Mouse (Mus musculus) liver, embryonic 11.5 days (tissue): ENCODE measurements around the gene Rer1. TPM values are rescaled to one million over a fixed set of nuclear protein-coding genes. Genes with fewer than 3 reads are reported as not detected.

ENCODE experiments used
- ATAC-seq: fragments of 200-750 bp; cut with Nextera tagmentation; replicated peaks from 2 replicates; pipeline ENCODE4 v1.8.0; 2017; ENCODE audit warnings: moderate number of reproducible peaks, mild to moderate bottlenecking, moderate TSS enrichment, moderate library complexity; ENCODE audit not compliant: low FRiP score
- DNase-seq: peaks from one replicate; pipeline ENCODE4 v3.0.0-alpha.2; 2017; ENCODE audit warnings: low spot score
- H3K27ac ChIP-seq: fragments of 300-500 bp; sonication (generic); 2 replicates; pipeline ENCODE4 v1.5.1; 2014; ENCODE audit warnings: mild to moderate bottlenecking, low read depth, low read length, control low read depth
- H3K27me3 ChIP-seq: fragments of 300-500 bp; sonication (generic); replicated peaks from 2 replicates; pipeline ENCODE4 v1.6.1; 2014; ENCODE audit warnings: low read length, mixed read lengths; ENCODE audit not compliant: control insufficient read depth, insufficient read depth
- H3K36me3 ChIP-seq: fragments of 300-500 bp; sonication (generic); 2 replicates; pipeline ENCODE4 v1.6.1; 2014; ENCODE audit warnings: mild to moderate bottlenecking, low read length, moderate library complexity, mixed read lengths; ENCODE audit not compliant: control insufficient read depth, insufficient read depth
- H3K4me1 ChIP-seq: fragments of 300-500 bp; sonication (generic); replicated peaks from 2 replicates; pipeline ENCODE4 v1.6.1; 2014; ENCODE audit warnings: low read length, mixed read lengths; ENCODE audit not compliant: control insufficient read depth, insufficient read depth
- H3K4me2 ChIP-seq: fragments of 300-500 bp; sonication (generic); 2 replicates; pipeline ENCODE4 v1.6.1; 2014; ENCODE audit warnings: mild to moderate bottlenecking, control low read depth, moderate library complexity
- H3K4me3 ChIP-seq: fragments of 300-500 bp; sonication (generic); 2 replicates; pipeline ENCODE4 v1.5.1; 2014; ENCODE audit warnings: low read depth, low read length, control low read depth
- H3K9ac ChIP-seq: fragments of 300-500 bp; sonication (generic); 2 replicates; pipeline ENCODE4 v1.6.1; 2014; ENCODE audit warnings: low read depth, low read length, control low read depth
- H3K9me3 ChIP-seq: fragments of 300-500 bp; sonication (generic); 2 replicates; pipeline ENCODE4 v1.6.1; 2016; ENCODE audit warnings: low read length, inconsistent platforms, mixed read lengths; ENCODE audit not compliant: control insufficient read depth
- WGBS: fragments of 180-500 bp; shearing (Covaris S2); extraction: QIAGEN DNeasy Blood & Tissue Kit; methylation state at CpG from one replicate; pipeline ENCODE4 v1.1.7; 2014; 5-methylcytosine and 5-hydroxymethylcytosine counted together
- polyA plus RNA-seq: library from polyadenylated mRNA; unstranded; fragments of >200 nt; fragmentation: Nextera tagmentation; extraction: Ambion mirVana; gene quantifications from 2 replicates; pipeline ENCODE4 v1.2.1, GENCODE M21; 2014

Gene Rer1
- polyA plus RNA-seq, 1 experiment from 2014 or later = 168 TPM

DNA sequence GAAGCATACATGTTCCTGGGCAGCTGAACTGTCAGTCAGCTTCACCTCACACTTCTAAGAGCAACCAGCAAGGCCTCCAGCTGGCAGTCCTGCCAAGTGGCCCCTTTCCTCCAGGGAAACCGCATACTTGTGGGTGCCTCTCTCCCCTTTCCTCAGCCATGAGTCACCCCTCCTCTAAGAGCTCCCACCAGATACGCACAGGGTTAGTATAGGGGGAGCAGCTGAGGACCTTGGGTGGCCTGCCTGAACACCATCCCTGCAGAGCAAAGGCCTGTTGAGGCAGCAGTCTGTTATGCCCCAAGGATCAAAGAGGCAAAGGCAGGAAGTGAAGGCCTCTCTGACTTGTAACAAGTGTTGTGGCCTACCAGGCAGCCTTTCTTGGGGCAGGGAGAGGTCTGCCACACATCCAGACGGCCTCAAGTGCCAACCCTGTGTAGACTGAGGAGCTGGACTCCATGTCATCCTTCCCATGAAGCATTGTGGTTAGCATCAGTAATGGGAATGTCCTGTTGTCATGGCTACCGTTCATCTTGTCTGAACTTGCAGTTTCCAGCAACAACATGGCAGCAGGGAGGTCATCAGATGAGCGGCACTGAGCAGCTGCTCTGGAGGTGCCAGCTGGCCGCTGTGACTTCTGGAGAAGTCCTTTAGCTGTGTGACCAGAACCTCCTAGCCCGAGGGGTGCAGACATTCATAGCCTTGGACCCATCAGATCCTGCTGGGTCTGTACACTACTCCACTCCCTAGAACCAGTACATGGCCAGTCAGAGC, 40.6 kb upstream of the Rer1 start:
- H3K36me3 ChIP-seq = no peaks in the 10 kb centered on the region
- no peak overlapping the region for H3K4me3 ChIP-seq
- H3K4me2 ChIP-seq = no peak overlapping the region
- no peak overlapping the region for H3K27ac ChIP-seq
- no peak overlapping the region for H3K9ac ChIP-seq
- ATAC-seq = no peak
- no peak for DNase-seq
- 75% methylated on average over 7 of the region's 7 CpGs for WGBS
- H3K4me1 ChIP-seq = peaks cover 25% of the 10 kb centered on the region
- no peaks in the 10 kb centered on the region for H3K9me3 ChIP-seq
- H3K27me3 ChIP-seq = no peaks in the 10 kb centered on the region

DNA sequence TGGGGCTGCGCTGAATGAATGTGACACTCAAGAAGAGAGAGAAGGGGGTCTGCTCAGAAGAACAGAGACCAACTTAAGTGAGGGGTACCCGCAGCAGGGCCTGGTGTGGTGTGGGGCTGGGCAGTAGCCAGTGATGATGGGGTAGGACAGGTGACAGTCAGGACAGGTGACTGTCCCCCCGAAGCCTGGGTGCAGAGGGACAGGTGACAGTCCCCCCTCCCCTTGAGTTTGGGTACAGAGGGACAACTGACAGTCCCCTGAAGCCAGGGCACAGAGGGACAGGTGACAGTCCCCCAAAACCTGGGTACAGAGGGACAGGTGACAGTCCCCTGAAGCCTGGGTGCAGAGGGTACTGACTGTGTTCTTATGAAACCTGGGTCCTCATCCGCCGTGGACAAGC, 40.0 kb upstream of the Rer1 start:
- H3K27me3 ChIP-seq = no peaks in the 10 kb centered on the region
- WGBS = 82% methylated on average over 5 of the region's 5 CpGs
- peaks cover 30% of the 10 kb centered on the region for H3K4me1 ChIP-seq
- no peaks in the 10 kb centered on the region for H3K9me3 ChIP-seq
- DNase-seq = no peak
- no peak overlapping the region for H3K4me3 ChIP-seq
- H3K27ac ChIP-seq = no peak overlapping the region
- no peak for ATAC-seq
- H3K4me2 ChIP-seq = no peak overlapping the region
- H3K36me3 ChIP-seq = no peaks in the 10 kb centered on the region
- H3K9ac ChIP-seq = no peak overlapping the region

DNA sequence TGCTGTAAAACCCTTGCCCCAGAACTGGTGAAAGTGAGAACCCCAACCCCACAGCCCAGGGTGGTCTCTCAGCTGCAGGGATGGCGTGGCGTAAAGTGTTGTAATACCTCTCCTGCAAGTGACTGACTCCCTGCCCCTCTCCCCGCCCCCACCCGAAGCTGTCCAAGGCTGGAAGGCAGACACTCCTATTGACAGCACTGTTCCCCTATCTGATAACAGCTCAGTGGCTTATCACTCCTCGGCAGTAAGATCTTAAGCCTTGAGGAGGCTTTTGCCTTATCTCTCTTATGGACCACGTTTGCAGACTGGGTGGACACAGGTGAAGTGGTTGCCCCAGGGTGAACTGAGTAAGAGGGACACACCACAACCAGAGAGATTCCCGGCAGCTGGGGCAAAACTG, 39.1 kb upstream of the Rer1 start:
- no peaks in the 10 kb centered on the region for H3K9me3 ChIP-seq
- no peaks in the 10 kb centered on the region for H3K36me3 ChIP-seq
- H3K9ac ChIP-seq = no peak overlapping the region
- no peak for DNase-seq
- H3K4me3 ChIP-seq = no peak overlapping the region
- WGBS = 22% methylated on average over 7 of the region's 7 CpGs
- no peaks in the 10 kb centered on the region for H3K27me3 ChIP-seq
- ATAC-seq = peak; percentile 53
- H3K27ac ChIP-seq = no peak overlapping the region
- no peak overlapping the region for H3K4me2 ChIP-seq
- H3K4me1 ChIP-seq = peaks cover 38% of the 10 kb centered on the region

DNA sequence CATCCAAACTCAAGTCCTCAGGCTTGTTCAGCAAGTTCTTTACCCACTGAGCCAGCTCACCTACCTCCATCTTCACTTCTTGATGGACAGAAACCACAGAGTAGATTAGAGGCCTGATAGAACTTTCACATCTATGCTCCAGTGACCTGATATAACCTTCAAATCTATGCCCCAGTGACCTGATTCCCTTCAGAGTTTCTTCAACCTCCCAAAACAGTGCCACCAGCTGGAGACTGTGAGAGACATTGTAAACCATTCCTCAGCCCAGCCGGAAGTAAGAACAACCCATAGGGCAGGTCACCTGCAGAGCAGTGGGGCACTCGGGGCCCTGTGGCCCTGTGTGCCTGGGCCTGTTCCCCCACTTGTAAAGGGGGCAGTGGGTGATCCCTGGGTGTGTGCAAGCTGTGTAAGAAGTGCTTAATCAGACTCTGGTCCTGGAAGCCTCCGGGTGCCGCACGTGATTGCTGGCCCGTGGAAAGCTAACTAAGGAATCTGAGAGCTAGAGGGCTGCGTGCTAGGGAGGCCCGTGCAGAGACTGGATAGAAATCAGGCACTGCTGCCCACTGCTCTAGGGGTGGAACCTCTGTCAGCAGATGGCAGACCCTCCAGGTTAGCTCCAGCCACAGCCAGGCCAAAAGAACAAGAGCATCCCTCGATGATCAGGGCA, 37.8 kb upstream of the Rer1 start:
- H3K36me3 ChIP-seq = no peaks in the 10 kb centered on the region
- no peak overlapping the region for H3K9ac ChIP-seq
- no peak overlapping the region for H3K27ac ChIP-seq
- DNase-seq = no peak
- 79% methylated on average over 9 of the region's 9 CpGs for WGBS
- H3K27me3 ChIP-seq = no peaks in the 10 kb centered on the region
- no peaks in the 10 kb centered on the region for H3K9me3 ChIP-seq
- H3K4me2 ChIP-seq = no peak overlapping the region
- no peak overlapping the region for H3K4me3 ChIP-seq
- no peak for ATAC-seq
- peaks cover 43% of the 10 kb centered on the region for H3K4me1 ChIP-seq

DNA sequence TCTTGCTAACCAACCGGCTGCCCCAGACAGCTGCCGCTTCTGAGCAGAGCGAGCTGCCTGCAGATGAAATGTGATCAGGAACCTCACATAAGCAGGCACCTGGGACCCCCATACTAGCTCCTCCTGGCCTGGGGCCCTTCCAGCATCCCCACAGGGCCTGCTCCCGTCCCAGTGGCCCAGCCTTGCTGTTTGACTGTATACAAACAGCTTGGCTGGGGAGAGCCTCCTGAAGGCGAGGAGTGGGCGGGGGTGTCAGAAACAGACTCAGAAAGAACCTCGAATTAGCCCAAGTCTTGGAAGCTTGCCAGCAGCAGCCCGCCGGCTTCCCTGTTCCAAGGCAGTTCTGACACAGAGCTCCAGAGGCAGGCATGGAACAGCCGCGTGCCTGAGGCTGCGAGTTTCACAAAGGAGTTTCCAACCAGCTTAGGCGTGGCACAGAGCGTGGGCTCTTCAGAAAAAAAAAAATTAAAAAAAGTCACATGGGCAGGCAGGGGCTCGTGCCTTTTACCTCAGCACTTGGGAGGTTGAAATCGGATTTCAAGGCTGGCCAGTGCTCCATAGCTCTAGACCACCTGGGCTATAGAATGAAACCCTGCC, 36.4 kb upstream of the Rer1 start:
- WGBS = 55% methylated on average over 16 of the region's 16 CpGs
- no peak for ATAC-seq
- H3K4me1 ChIP-seq = peaks cover 51% of the 10 kb centered on the region

DNA sequence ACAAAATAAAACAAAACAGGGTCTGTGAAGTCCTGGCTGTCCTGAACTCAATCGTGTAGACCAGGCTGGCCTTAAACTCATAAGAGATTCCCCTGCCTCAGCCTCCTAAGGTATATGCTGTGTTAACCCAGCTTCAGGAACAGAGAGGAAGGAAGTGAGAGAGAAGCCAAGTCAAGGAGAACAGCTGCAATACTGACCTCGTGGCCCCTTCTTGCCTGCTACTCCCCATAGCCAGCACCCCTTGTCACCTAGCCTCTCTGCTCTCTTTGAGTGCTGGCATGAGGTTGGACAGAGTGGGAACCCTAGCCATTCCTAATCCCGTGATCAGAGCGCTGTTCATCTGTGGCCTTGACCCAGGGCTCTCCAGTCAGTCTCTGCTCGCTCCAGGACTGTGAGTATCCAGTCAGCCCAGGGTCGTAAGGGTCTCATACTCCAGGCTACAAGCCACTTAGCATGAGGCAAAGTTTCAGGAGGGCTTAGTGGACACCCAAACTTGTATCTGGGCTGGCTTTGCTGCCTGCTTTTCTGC, 35.8 kb upstream of the Rer1 start:
- H3K4me3 ChIP-seq = no peak overlapping the region
- ATAC-seq = no peak
- H3K27me3 ChIP-seq = no peaks in the 10 kb centered on the region
- no peak overlapping the region for H3K9ac ChIP-seq
- no peaks in the 10 kb centered on the region for H3K9me3 ChIP-seq
- no peaks in the 10 kb centered on the region for H3K36me3 ChIP-seq
- H3K27ac ChIP-seq = no peak overlapping the region
- no peak overlapping the region for H3K4me2 ChIP-seq
- DNase-seq = no peak
- 66% methylated on average over 6 of the region's 6 CpGs for WGBS
- H3K4me1 ChIP-seq = peaks cover 57% of the 10 kb centered on the region

More for the DNA sequence above, 36.4 kb upstream of the Rer1 start:
- Histone ChIP-seq H3K4me2 (no peak overlapping the region), H3K27ac (no peak overlapping the region), H3K9me3 (no peaks in the 10 kb centered on the region), H3K4me3 (no peak overlapping the region), H3K27me3 (no peaks in the 10 kb centered on the region), H3K9ac (no peak overlapping the region), H3K36me3 (no peaks in the 10 kb centered on the region)
- no peak for DNase-seq

DNA sequence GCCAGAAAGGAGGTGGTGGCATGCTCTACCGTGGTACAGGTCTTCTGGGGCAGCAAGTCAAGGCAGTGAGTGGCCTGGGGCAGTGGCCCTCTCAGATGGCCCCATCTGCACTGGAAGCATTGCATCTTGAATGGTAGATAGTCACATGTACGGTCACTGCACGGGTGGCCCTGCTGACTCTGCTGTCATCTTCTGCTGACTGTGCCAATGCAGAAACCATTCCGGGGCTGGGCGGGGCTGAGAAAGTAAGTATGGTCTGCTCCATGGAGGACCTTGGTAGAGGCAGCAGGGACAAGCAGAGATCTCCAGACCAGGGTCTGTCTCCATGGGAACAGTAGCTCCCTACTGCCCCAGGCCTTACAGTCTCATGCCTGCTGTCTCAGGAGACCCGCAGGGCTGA, 35.0 kb upstream of the Rer1 start:
- peak overlapping the region; percentile 33; the same call in 1 of the 2 replicates for H3K27ac ChIP-seq
- no peak overlapping the region for H3K4me3 ChIP-seq
- DNase-seq (no peak), ATAC-seq (no peak)
- 85% methylated on average over 6 of the region's 6 CpGs for WGBS
- no peak overlapping the region for H3K4me2 ChIP-seq
- H3K4me1 ChIP-seq = peaks cover 63% of the 10 kb centered on the region
- no peak overlapping the region for H3K9ac ChIP-seq
- H3K9me3 ChIP-seq = no peaks in the 10 kb centered on the region
- no peaks in the 10 kb centered on the region for H3K27me3 ChIP-seq
- no peaks in the 10 kb centered on the region for H3K36me3 ChIP-seq

DNA sequence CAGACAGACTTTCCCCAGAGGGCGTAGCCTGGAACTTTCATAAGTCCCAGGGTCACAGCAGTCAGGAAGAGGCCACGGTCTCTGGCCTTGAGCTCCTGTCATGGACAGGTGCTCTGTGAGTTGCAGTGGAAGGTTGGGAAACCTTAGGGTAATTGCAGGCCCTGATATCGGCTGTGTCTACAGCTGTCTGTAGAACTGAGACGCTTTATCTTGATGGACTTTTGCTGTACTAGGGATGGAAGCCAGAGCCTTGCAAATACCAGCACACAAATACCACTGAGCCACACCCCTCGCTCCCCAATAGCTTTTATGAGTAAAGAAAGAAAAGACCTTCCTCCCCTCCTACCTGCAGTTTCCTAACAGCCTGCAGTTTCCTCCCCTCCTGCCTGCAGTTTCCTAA, 34.4 kb upstream of the Rer1 start:
- peak overlapping the region; percentile 33; the same call in 1 of the 2 replicates for H3K27ac ChIP-seq
- DNase-seq (no peak), ATAC-seq (peak; percentile 32)
- H3K4me2 ChIP-seq = no peak overlapping the region; the same call in 1 of the 2 replicates
- no peaks in the 10 kb centered on the region for H3K36me3 ChIP-seq
- H3K9ac ChIP-seq = no peak overlapping the region
- WGBS = 46% methylated on average over 5 of the region's 5 CpGs
- H3K4me3 ChIP-seq = no peak overlapping the region
- no peaks in the 10 kb centered on the region for H3K27me3 ChIP-seq
- peaks cover 61% of the 10 kb centered on the region for H3K4me1 ChIP-seq
- H3K9me3 ChIP-seq = no peaks in the 10 kb centered on the region
